Mouse (Mus musculus) cerebellum, postnatal 14 days (tissue): ENCODE results near the gene Cdh24.
A peak's percentile ranks its signal among the peaks of the same experiment; 100 is the strongest.

Experiments used
- DNase-seq, 2 experiments: peaks; one replicate each; pipeline ENCODE4 v3.0.0; 2021; ENCODE audit warnings: mixed read lengths in 2 of 2

Cdh24 gene

GRCm38 (mm10) chr14:54641305-54641969, at the start of gene Cdh24:
Gene Cdh24 (minus strand): TSS chr14:54641364.
- DNase-seq, result peak; percentile 94 to 97

GRCm38 (mm10) chr14:54687251-54687650, 46.1 kb upstream of the Cdh24 start:
- DNase-seq, result no peak

GRCm38 (mm10) chr14:54686522-54687143, 45.5 kb upstream of the Cdh24 start, which contains the start of gene Acin1:
Gene Acin1 (minus strand): TSS chr14:54686931.
- DNase-seq, result peak; percentile 100

GRCm38 (mm10) chr14:54686063-54686521, 44.9 kb upstream of the Cdh24 start, which contains the start of gene 1700123O20Rik:
Gene 1700123O20Rik (plus strand): TSS chr14:54686216.
- peak in 1 of 2 experiments; percentile 85 for DNase-seq

- no peak for DNase-seq
These were observed 44.3 kb upstream of the Cdh24 start for GRCm38 (mm10) chr14:54685471-54685870.

- no peak for DNase-seq
These were observed 41.2 kb upstream of the Cdh24 start for GRCm38 (mm10) chr14:54682396-54682795.

- no peak for DNase-seq
These were observed 37.6 kb upstream of the Cdh24 start for GRCm38 (mm10) chr14:54678657-54679304.

- DNase-seq, result no peak
These were observed 35.1 kb upstream of the Cdh24 start for GRCm38 (mm10) chr14:54676290-54676689.

GRCm38 (mm10) chr14:54674317-54674716, 33.2 kb upstream of the Cdh24 start:
- DNase-seq, result no peak

- DNase-seq, result peak; percentile 48 to 67
These were observed 28.2 kb upstream of the Cdh24 start for GRCm38 (mm10) chr14:54669381-54669780.

- DNase-seq, result no peak
These were observed 23.5 kb upstream of the Cdh24 start for GRCm38 (mm10) chr14:54664477-54665222.

GRCm38 (mm10) chr14:54660009-54660408, 18.8 kb upstream of the Cdh24 start:
- no peak for DNase-seq

- peak; percentile 86 to 87 for DNase-seq
These were observed 12.3 kb upstream of the Cdh24 start for GRCm38 (mm10) chr14:54653496-54653895.

- no peak for DNase-seq
These were observed 11.6 kb upstream of the Cdh24 start for GRCm38 (mm10) chr14:54652787-54653186.

- DNase-seq, result no peak
These were observed 10.4 kb upstream of the Cdh24 start for GRCm38 (mm10) chr14:54651556-54651955.

GRCm38 (mm10) chr14:54650621-54651454, 9.7 kb upstream of the Cdh24 start:
- DNase-seq, result peak; percentile 91 to 95

GRCm38 (mm10) chr14:54647900-54648299, 6.7 kb upstream of the Cdh24 start:
- no peak for DNase-seq

GRCm38 (mm10) chr14:54646898-54647636, 5.9 kb upstream of the Cdh24 start:
- no peak for DNase-seq

- no peak for DNase-seq
These were observed 5.3 kb upstream of the Cdh24 start for GRCm38 (mm10) chr14:54646455-54646854.

GRCm38 (mm10) chr14:54644294-54644693, 3.1 kb upstream of the Cdh24 start:
- DNase-seq, result no peak

GRCm38 (mm10) chr14:54643011-54643410, 1.8 kb upstream of the Cdh24 start:
- DNase-seq, result no peak
